Mouse (Mus musculus): ENCODE data around the gene Josd2. TPM values are rescaled to one million over a fixed set of nuclear protein-coding genes. Genes with fewer than 3 reads are reported as not detected.

The Josd2 gene
- polyA plus RNA-seq, 1 experiment from 2014 or later, result 115 TPM

DNA sequence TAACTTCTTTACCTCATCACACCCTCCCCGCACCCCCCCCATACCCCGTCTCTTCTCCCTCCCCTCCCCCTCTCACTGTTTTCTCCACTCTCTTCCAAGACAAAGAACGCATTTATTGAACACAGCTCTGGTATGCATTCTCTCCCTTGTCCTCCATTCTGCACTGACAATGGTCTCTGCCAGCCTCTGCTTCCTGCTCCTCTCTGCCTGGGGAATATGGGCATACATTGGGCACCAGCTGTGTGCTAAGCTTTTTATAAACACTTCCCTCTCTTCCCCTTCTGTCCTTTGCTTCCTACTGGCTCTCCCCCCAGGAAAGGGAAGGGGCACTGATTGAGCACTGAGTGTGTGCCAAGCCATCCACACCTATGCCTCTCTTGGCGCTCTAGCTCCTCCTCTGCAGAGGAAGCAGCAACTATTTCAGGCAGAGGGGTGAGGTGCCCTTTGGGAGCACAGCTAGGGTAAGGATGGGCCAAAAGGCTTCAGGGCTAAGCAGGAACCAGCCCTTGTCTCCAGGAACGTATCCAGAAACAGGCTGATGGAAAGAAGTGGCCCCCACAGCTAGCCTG is 7.3 kb downstream of the Josd2 start:
- H3K27ac ChIP-seq (ENCODE audit: low read length), result no peak overlapping the region
- WGBS, result 26% methylated on average over 5 of the region's 5 CpGs
- no peak overlapping the region for H3K4me2 ChIP-seq (ENCODE audit: low read depth, low read length)
- no peaks in the 10 kb centered on the region for H3K36me3 ChIP-seq (ENCODE audit: control insufficient read depth, insufficient read depth, low read length)
- no peak overlapping the region for H3K4me3 ChIP-seq (ENCODE audit: low read length)
- peaks cover 40% of the 10 kb centered on the region for H3K4me1 ChIP-seq (replicated peaks; ENCODE audit: control insufficient read depth, insufficient read depth, low read length)
- H3K9ac ChIP-seq (ENCODE audit: low read length), result 0 out of 2 replicates have a peak overlapping the region, but pooled peaks have one; percentile 28
- no peaks in the 10 kb centered on the region for H3K9me3 ChIP-seq (ENCODE audit: control insufficient read depth, low read length)
- peaks cover 6% of the 10 kb centered on the region; the same call in 1 of the 2 replicates for H3K27me3 ChIP-seq (ENCODE audit: control insufficient read depth, insufficient read depth, low read depth, low read length)
- ATAC-seq (ENCODE audit: low read depth), result no peak

GRCm38 (mm10) chr7:44482836-44483435 is 15.2 kb downstream of the Josd2 start:
- H3K27me3 ChIP-seq (ENCODE audit: control insufficient read depth, insufficient read depth, low read depth, low read length), result peaks cover 13% of the 10 kb centered on the region; the same call in 1 of the 2 replicates
- no peak overlapping the region for H3K4me3 ChIP-seq (ENCODE audit: low read length)
- no peak for ATAC-seq (ENCODE audit: low read depth)
- H3K4me2 ChIP-seq (ENCODE audit: low read depth, low read length), result no peak overlapping the region
- no peak overlapping the region for H3K9ac ChIP-seq (ENCODE audit: low read length)
- H3K4me1 ChIP-seq (replicated peaks; ENCODE audit: control insufficient read depth, insufficient read depth, low read length), result no peaks in the 10 kb centered on the region
- H3K27ac ChIP-seq (ENCODE audit: low read length), result no peak overlapping the region
- WGBS, result 54% methylated on average over 3 of the region's 3 CpGs
- no peaks in the 10 kb centered on the region for H3K36me3 ChIP-seq (ENCODE audit: control insufficient read depth, insufficient read depth, low read length)
- H3K9me3 ChIP-seq (ENCODE audit: control insufficient read depth, low read length), result no peaks in the 10 kb centered on the region

GRCm38 (mm10) chr7:44484109-44484508 is 16.3 kb downstream of the Josd2 start:
- ATAC-seq (ENCODE audit: low read depth), result no peak
- Histone ChIP-seq H3K4me2 (ENCODE audit: low read depth, low read length) (no peak overlapping the region), H3K9me3 (ENCODE audit: control insufficient read depth, low read length) (no peaks in the 10 kb centered on the region), H3K4me1 (replicated peaks; ENCODE audit: control insufficient read depth, insufficient read depth, low read length) (no peaks in the 10 kb centered on the region), H3K27ac (ENCODE audit: low read length) (no peak overlapping the region), H3K4me3 (ENCODE audit: low read length) (no peak overlapping the region), H3K27me3 (ENCODE audit: control insufficient read depth, insufficient read depth, low read depth, low read length) (peaks cover 13% of the 10 kb centered on the region; the same call in 1 of the 2 replicates), H3K36me3 (ENCODE audit: control insufficient read depth, insufficient read depth, low read length) (peaks cover 1% of the 10 kb centered on the region; the same call in 1 of the 2 replicates), H3K9ac (ENCODE audit: low read length) (no peak overlapping the region)
- WGBS, result 94% methylated on average over 1 of the region's 1 CpGs

DNA sequence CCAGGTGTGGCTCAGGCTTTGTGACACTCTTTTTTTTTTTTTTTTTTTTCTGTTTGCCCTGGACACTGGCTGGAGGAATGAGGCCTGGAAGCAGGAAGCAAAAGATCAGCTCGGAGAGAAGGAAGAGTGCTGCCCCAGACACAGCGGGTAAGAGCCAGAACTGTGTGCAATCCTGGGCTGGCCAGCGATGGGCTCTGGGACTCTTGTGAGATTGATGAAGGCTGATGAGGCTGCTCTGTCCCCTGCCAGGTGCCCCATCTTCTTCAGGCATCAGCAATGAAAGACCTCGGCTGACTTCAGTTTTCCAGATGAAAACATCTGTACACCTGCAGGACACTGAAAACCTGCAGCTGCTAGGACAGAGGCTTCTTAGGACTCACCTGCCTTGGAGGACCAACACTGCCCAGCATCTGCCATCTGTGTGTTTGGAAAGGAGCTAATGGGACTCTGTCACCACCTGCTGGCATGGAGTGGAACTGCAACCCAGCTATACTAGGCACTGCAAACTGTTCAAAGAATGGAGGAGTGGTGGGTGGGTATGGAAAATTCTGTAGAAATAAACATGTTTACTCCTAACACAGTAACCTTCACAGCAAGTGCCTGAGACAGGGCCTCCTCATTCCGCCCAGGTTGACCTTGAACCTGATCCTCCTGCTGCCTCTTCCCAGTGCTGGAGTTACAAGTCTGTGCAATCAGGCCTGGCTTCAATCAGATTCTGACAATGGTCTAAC is 17.2 kb downstream of the Josd2 start:
- no peak overlapping the region for H3K4me2 ChIP-seq (ENCODE audit: low read depth, low read length)
- 30% methylated on average over 5 of the region's 5 CpGs for WGBS
- ATAC-seq (ENCODE audit: low read depth), result peak; percentile 60
- no peaks in the 10 kb centered on the region for H3K4me1 ChIP-seq (replicated peaks; ENCODE audit: control insufficient read depth, insufficient read depth, low read length)
- H3K36me3 ChIP-seq (ENCODE audit: control insufficient read depth, insufficient read depth, low read length), result peaks cover 3% of the 10 kb centered on the region; the same call in 1 of the 2 replicates
- no peak overlapping the region for H3K27ac ChIP-seq (ENCODE audit: low read length)
- peaks cover 8% of the 10 kb centered on the region; the same call in 1 of the 2 replicates for H3K27me3 ChIP-seq (ENCODE audit: control insufficient read depth, insufficient read depth, low read depth, low read length)
- H3K4me3 ChIP-seq (ENCODE audit: low read length), result no peak overlapping the region
- no peak overlapping the region for H3K9ac ChIP-seq (ENCODE audit: low read length)
- no peaks in the 10 kb centered on the region for H3K9me3 ChIP-seq (ENCODE audit: control insufficient read depth, low read length)

DNA sequence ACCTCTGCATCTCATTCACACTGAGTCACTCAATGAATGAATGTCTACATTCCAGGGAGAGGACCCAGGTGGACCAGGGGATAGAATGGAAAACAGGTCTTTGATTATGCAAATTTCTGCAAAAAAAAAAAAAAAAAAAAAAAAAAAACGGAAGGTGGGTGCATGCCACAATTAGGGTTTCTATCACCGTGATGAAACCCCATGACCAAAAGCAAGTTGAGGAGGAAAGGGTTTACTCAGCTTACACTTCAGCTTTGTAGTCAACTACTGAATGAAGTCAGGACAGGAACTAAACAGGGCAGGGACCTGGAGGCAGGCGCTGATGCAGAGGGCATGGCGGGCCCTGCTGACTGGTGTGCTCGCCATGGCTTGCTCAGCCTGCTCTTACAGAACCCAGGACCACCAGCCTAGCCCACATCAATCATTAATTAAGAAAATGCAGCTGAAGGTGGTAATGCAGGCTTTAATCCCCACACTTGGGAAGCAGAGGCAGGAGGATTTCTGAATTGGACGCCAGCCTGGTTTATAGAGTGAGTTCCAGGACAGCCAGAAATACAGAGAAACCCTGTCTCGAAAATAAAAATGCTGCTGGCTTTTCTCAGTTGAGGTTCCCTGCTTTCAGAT is 17.9 kb downstream of the Josd2 start:
- peaks cover 3% of the 10 kb centered on the region; the same call in 1 of the 2 replicates for H3K36me3 ChIP-seq (ENCODE audit: control insufficient read depth, insufficient read depth, low read length)
- no peak overlapping the region for H3K4me2 ChIP-seq (ENCODE audit: low read depth, low read length)
- H3K9me3 ChIP-seq (ENCODE audit: control insufficient read depth, low read length), result no peaks in the 10 kb centered on the region
- H3K27ac ChIP-seq (ENCODE audit: low read length), result no peak overlapping the region
- WGBS, result 66% methylated on average over 6 of the region's 7 CpGs
- peaks cover 3% of the 10 kb centered on the region; the same call in 1 of the 2 replicates for H3K27me3 ChIP-seq (ENCODE audit: control insufficient read depth, insufficient read depth, low read depth, low read length)
- H3K4me3 ChIP-seq (ENCODE audit: low read length), result no peak overlapping the region
- ATAC-seq (ENCODE audit: low read depth), result no peak
- H3K4me1 ChIP-seq (replicated peaks; ENCODE audit: control insufficient read depth, insufficient read depth, low read length), result no peaks in the 10 kb centered on the region
- no peak overlapping the region for H3K9ac ChIP-seq (ENCODE audit: low read length)

GRCm38 (mm10) chr7:44486927-44487575 is 19.3 kb downstream of the Josd2 start:
- H3K9me3 ChIP-seq (ENCODE audit: control insufficient read depth, low read length), result no peaks in the 10 kb centered on the region
- no peak overlapping the region for H3K27ac ChIP-seq (ENCODE audit: low read length)
- 64% methylated on average over 13 of the region's 13 CpGs for WGBS
- peaks cover 12% of the 10 kb centered on the region for H3K36me3 ChIP-seq (ENCODE audit: control insufficient read depth, insufficient read depth, low read length)
- H3K4me1 ChIP-seq (replicated peaks; ENCODE audit: control insufficient read depth, insufficient read depth, low read length), result no peaks in the 10 kb centered on the region
- H3K27me3 ChIP-seq (ENCODE audit: control insufficient read depth, insufficient read depth, low read depth, low read length), result peaks cover 3% of the 10 kb centered on the region; the same call in 1 of the 2 replicates
- H3K9ac ChIP-seq (ENCODE audit: low read length), result no peak overlapping the region
- no peak overlapping the region for H3K4me2 ChIP-seq (ENCODE audit: low read depth, low read length)
- no peak overlapping the region for H3K4me3 ChIP-seq (ENCODE audit: low read length)
- no peak for ATAC-seq (ENCODE audit: low read depth)

DNA sequence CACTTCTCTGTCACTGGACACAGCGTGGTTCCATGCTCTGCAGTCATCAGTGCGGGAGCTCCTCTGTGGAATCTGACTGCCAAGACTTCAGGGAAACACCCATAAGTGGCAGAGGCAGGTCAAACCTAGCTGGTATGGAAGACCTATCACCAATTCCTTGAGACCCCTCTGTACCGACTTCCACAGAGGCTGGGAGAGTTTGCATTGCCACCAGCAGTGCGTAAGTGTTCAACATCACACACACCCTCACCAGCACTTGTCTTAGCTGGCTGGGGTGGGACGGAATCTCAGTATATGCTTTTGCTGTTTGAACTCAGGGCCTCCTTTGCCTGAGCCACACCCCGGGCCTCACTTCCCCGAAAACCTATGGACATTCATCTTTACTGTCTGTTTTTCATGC is 20.2 kb downstream of the Josd2 start:
- Histone ChIP-seq H3K4me2 (ENCODE audit: low read depth, low read length) (no peak overlapping the region), H3K27me3 (ENCODE audit: control insufficient read depth, insufficient read depth, low read depth, low read length) (no peaks in the 10 kb centered on the region), H3K27ac (ENCODE audit: low read length) (no peak overlapping the region), H3K4me3 (ENCODE audit: low read length) (no peak overlapping the region), H3K9ac (ENCODE audit: low read length) (no peak overlapping the region), H3K4me1 (replicated peaks; ENCODE audit: control insufficient read depth, insufficient read depth, low read length) (no peaks in the 10 kb centered on the region), H3K36me3 (ENCODE audit: control insufficient read depth, insufficient read depth, low read length) (peaks cover 20% of the 10 kb centered on the region), H3K9me3 (ENCODE audit: control insufficient read depth, low read length) (no peaks in the 10 kb centered on the region)
- ATAC-seq (ENCODE audit: low read depth), result no peak
- 81% methylated on average over 7 of the region's 7 CpGs for WGBS

DNA sequence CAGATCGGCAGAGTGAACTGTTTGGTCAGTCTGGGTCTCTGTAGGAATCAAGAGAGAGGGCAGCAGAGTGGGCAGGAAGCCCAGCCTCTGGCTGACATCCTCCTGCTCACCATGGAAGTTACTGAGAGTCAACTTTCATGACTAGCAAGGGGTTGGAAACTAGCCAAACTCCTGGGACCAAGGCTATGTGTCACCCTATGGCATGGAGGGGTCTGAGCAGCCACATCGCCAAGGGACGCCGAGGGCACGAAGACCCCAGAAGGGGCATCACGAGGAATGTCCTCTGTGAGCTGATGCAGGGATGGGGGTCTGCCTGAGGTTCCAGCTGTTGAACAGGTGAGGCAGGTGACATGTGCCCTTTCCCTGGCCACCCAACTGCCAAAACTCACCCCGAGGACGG is 20.8 kb downstream of the Josd2 start:
- H3K4me3 ChIP-seq (ENCODE audit: low read length), result no peak overlapping the region
- WGBS, result 90% methylated on average over 8 of the region's 8 CpGs
- no peaks in the 10 kb centered on the region for H3K4me1 ChIP-seq (replicated peaks; ENCODE audit: control insufficient read depth, insufficient read depth, low read length)
- H3K9ac ChIP-seq (ENCODE audit: low read length), result no peak overlapping the region
- H3K9me3 ChIP-seq (ENCODE audit: control insufficient read depth, low read length), result no peaks in the 10 kb centered on the region
- H3K27me3 ChIP-seq (ENCODE audit: control insufficient read depth, insufficient read depth, low read depth, low read length), result no peaks in the 10 kb centered on the region
- no peak overlapping the region for H3K4me2 ChIP-seq (ENCODE audit: low read depth, low read length)
- no peak overlapping the region for H3K27ac ChIP-seq (ENCODE audit: low read length)
- no peak for ATAC-seq (ENCODE audit: low read depth)
- peaks cover 23% of the 10 kb centered on the region for H3K36me3 ChIP-seq (ENCODE audit: control insufficient read depth, insufficient read depth, low read length)
